Mouse (Mus musculus) ES-E14 (cell line): ENCODE measurements around the gene Gsdme. TPM values are rescaled to one million over a fixed set of nuclear protein-coding genes. Genes with fewer than 3 reads are reported as not detected.

Source experiments
- DNase-seq: peaks from one replicate; pipeline ENCODE4 v3.0.0-alpha.2; 2013; ENCODE audit warnings: low read depth, low spot score
- H3K27ac ChIP-seq: 2 replicates; pipeline ENCODE4 v1.5.1; 2012; ENCODE audit warnings: low read depth, mild to moderate bottlenecking, low read length, moderate library complexity, mixed read lengths; ENCODE audit not compliant: poor library complexity, insufficient read depth, severe bottlenecking
- H3K36me3 ChIP-seq: 2 replicates; pipeline ENCODE4 v1.6.1; 2012; ENCODE audit warnings: mild to moderate bottlenecking, low read length, moderate library complexity, mixed read lengths; ENCODE audit not compliant: control insufficient read depth, poor library complexity, insufficient read depth, severe bottlenecking
- H3K4me1 ChIP-seq, 2 experiments: fragments of 150-350 bp in 1 of 2; sonication (generic) in 1 of 2; 2 replicates each; pipeline ENCODE4 v1.6.1; 2012; ENCODE audit warnings: low read length in 2 of 2, mild to moderate bottlenecking in 1 of 2, mixed read lengths in 1 of 2; ENCODE audit not compliant: control insufficient read depth in 2 of 2, insufficient read depth in 2 of 2, poor library complexity in 1 of 2
- H3K4me3 ChIP-seq, 2 experiments: fragments of 150-350 bp in 1 of 2; sonication (generic) in 1 of 2; 2 replicates each; pipeline ENCODE4 v1.5.1; 2012; ENCODE audit warnings: low read length in 2 of 2, low read depth in 1 of 2, mild to moderate bottlenecking in 1 of 2, mixed read lengths in 1 of 2; ENCODE audit not compliant: insufficient read depth in 1 of 2, poor library complexity in 1 of 2, severe bottlenecking in 1 of 2
- H3K9ac ChIP-seq: 2 replicates; pipeline ENCODE4 v1.6.1; 2012; ENCODE audit warnings: low read depth, mild to moderate bottlenecking, low read length, mixed read lengths; ENCODE audit not compliant: poor library complexity, insufficient read depth, severe bottlenecking
- H3K9me3 ChIP-seq: fragments of 150-350 bp; sonication (generic); 2 replicates; pipeline ENCODE4 v1.6.1; 2012; ENCODE audit warnings: low read depth, mild to moderate bottlenecking, low read length; ENCODE audit not compliant: control insufficient read depth, insufficient read depth
- CHD2 ChIP-seq: IDR thresholded peaks from 2 replicates; pipeline ENCODE4 v1.6.1; 2014; ENCODE audit warnings: mild to moderate bottlenecking, low read depth, low read length, inconsistent platforms
- HCFC1 ChIP-seq: IDR thresholded peaks from 2 replicates; pipeline ENCODE4 v1.6.1; 2012; ENCODE audit warnings: low read length, inconsistent platforms, borderline replicate concordance; ENCODE audit not compliant: insufficient read depth
- MAFK ChIP-seq: IDR thresholded peaks from 2 replicates; pipeline ENCODE4 v1.6.1; 2014; ENCODE audit warnings: mild to moderate bottlenecking, low read depth, low read length, inconsistent platforms; ENCODE audit not compliant: insufficient read depth
- ZC3H11A ChIP-seq: IDR thresholded peaks from 2 replicates; pipeline ENCODE4 v1.6.1; 2012; ENCODE audit warnings: low read depth, mild to moderate bottlenecking, inconsistent platforms, low read length, borderline replicate concordance
- ZNF384 ChIP-seq: IDR thresholded peaks from 2 replicates; pipeline ENCODE4 v1.6.1; 2012; ENCODE audit warnings: low read depth, low read length, inconsistent platforms
- in situ Hi-C, 2 experiments: fragments of 600-800 bp; cut with MboI; formaldehyde crosslinking; loops; one replicate each; pipeline ENCODE4 v1.15.1; 2025; ENCODE audit warnings: low sequenced_read_pairs in 2 of 2, inconsistent platforms in 1 of 2; ENCODE audit not compliant: unreplicated experiment in 2 of 2
- total RNA-seq: library from RNA; depleted of rRNA; stranded (reverse); fragments of 300-350 nt; gene quantifications from 2 replicates; pipeline ENCODE4 v1.2.3, GENCODE M21; 2012

Gsdme gene
- total RNA-seq, 1 experiment = 1.7 TPM

DNA sequence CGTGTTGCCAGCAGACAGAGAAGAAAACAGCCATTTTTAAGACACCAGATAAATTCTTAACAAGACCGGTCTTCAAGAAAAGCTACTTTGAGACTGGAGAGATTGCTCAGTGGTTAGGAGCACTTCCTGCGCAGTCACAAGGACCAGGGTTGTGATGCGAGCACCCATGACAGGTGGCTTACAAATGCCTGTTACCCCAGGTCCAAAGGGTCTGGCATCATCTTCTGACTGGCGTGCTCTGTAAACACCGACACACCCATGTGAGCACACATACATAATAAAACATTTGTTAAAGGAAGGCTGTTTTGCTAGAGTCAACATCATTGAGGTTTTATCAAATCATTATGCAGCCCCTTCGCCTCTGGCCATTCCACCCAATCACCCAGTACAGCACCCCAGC, 16.0 kb upstream of the Gsdme start:
- TF ChIP-seq MAFK (no peak), CHD2 (no peak), ZC3H11A (no peak), HCFC1 (no peak), ZNF384 (no peak)
- in situ Hi-C loops = no loop called here
- 0 out of 4 replicates have a peak, but pooled peaks cover 0 to 1% of the 10 kb centered on the region in 2 experiments for H3K4me1 ChIP-seq
- no peak overlapping the region for H3K9ac ChIP-seq
- no peaks in the 10 kb centered on the region for H3K36me3 ChIP-seq
- no peak overlapping the region for H3K27ac ChIP-seq
- DNase-seq = no peak
- no peaks in the 10 kb centered on the region for H3K9me3 ChIP-seq
- no peak overlapping the region for H3K4me3 ChIP-seq

GRCm38 (mm10) chr6:50273947-50274346, 10.3 kb upstream of the Gsdme start:
- in situ Hi-C loops = no loop called here
- Histone ChIP-seq H3K36me3 (no peaks in the 10 kb centered on the region), H3K9ac (no peak overlapping the region), H3K27ac (no peak overlapping the region), H3K9me3 (no peaks in the 10 kb centered on the region), H3K4me3 (no peak overlapping the region), H3K4me1 (0 out of 4 replicates have a peak, but pooled peaks cover 0 to 1% of the 10 kb centered on the region in 2 experiments)
- no peak for DNase-seq
- TF ChIP-seq MAFK = no peak

- Histone ChIP-seq H3K9ac (no peak overlapping the region), H3K4me1 (0 out of 4 replicates have a peak, but pooled peaks cover 0 to 1% of the 10 kb centered on the region in 2 experiments), H3K9me3 (no peaks in the 10 kb centered on the region), H3K36me3 (no peaks in the 10 kb centered on the region), H3K4me3 (no peak overlapping the region), H3K27ac (no peak overlapping the region)
- no peak for DNase-seq
- no peak for TF ChIP-seq MAFK
- TF ChIP-seq HCFC1 = no peak
- TF ChIP-seq ZC3H11A = no peak
- no peak for TF ChIP-seq ZNF384
- TF ChIP-seq CHD2 = no peak
- in situ Hi-C loops = no loop called here
Measured at GRCm38 (mm10) chr6:50273416-50273815, 9.8 kb upstream of the Gsdme start.

- no peak overlapping the region for H3K9ac ChIP-seq
- H3K9me3 ChIP-seq = no peaks in the 10 kb centered on the region
- H3K4me1 ChIP-seq = peaks cover 0 to 7% of the 10 kb centered on the region in 2 experiments; a peak in 2 of 4 replicates
- TF ChIP-seq CHD2 (no peak), ZNF384 (no peak), ZC3H11A (no peak), HCFC1 (no peak), MAFK (no peak)
- peak overlapping the region in 1 of 2 experiments; percentile 70; a peak in 2 of 4 replicates for H3K4me3 ChIP-seq
- in situ Hi-C loops = no loop called here
- H3K27ac ChIP-seq = no peak overlapping the region
- no peaks in the 10 kb centered on the region for H3K36me3 ChIP-seq
- no peak for DNase-seq
Measured at GRCm38 (mm10) chr6:50262310-50262709, 1.4 kb downstream of the Gsdme start.

- no peaks in the 10 kb centered on the region for H3K9me3 ChIP-seq
- TF ChIP-seq ZNF384 (no peak), CHD2 (no peak), MAFK (no peak), ZC3H11A (no peak), HCFC1 (no peak)
- peaks cover 0 to 7% of the 10 kb centered on the region in 2 experiments; a peak in 2 of 4 replicates for H3K4me1 ChIP-seq
- H3K36me3 ChIP-seq = no peaks in the 10 kb centered on the region
- peak overlapping the region; percentile 44 to 70 for H3K4me3 ChIP-seq
- in situ Hi-C loops = no loop called here
- peak overlapping the region; percentile 48 for H3K9ac ChIP-seq
- no peak for DNase-seq
- H3K27ac ChIP-seq = no peak overlapping the region
Measured at GRCm38 (mm10) chr6:50261922-50262261, 1.8 kb downstream of the Gsdme start.
